Mouse (Mus musculus): ENCODE measurements around the gene Diexf.

The Diexf gene

DNA sequence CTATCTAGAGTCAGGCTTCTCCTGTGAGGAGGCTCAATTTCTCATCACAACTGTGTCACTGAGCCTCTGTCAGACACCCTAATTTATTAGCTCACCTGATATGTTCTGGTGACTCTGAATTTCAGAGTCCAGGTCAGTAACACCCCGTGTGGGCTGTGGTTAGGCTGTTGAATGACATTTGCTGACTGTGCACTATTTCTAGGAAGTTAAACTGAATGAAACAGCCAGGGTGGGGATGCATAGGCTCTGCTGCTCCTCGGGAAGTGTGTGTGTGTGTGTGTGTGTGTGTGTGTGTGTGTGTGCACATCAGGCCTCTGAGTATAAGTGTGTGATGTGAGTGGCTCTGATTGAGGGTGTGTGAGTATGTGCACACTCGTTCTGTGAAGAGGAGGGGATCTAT lies 8.6 kb upstream of the Diexf start:
- no peak for DNase-seq (ENCODE audit: low spot score in 2 of 2)

DNA sequence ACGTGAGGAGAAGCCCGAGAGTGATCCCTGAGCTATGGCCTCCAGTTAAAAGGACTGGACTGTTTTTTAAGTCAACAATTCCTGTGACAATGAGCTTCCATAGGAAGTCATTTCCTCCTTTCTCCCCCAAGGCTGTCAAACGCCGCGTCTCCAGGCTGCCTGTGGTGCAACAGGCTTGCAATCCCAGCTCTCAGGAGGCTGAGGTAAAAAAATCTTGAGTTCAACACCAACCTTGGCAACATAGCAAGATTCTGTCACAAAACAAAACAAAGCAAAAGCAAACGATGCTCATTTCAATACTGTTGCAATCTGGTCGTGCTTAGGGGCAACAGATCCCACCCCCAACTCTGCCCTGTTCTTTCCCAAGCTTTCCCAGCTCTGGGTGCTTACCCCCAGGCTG lies 8.0 kb upstream of the Diexf start:
- no peak for DNase-seq (ENCODE audit: low spot score in 2 of 2)

DNA sequence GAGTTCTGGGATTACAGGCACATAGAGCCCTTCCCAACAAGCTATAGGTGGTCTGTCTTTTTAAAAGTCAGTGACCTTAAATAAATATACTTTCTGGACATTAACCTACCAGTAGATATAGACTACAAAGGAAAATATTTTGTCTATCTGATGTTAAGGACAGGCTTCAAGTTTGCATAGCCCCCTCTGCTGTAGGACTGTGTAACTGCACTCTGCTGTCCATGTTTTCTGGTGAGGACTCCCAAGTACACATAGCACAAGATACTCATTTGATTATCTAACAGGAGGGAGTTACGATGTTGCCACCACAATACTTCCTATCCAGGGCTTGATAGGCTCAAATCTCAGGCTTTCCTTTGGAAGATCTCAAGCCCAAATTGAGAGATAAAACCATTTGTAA lies 3.7 kb upstream of the Diexf start:
- DNase-seq (ENCODE audit: low spot score in 2 of 2): no peak

DNA sequence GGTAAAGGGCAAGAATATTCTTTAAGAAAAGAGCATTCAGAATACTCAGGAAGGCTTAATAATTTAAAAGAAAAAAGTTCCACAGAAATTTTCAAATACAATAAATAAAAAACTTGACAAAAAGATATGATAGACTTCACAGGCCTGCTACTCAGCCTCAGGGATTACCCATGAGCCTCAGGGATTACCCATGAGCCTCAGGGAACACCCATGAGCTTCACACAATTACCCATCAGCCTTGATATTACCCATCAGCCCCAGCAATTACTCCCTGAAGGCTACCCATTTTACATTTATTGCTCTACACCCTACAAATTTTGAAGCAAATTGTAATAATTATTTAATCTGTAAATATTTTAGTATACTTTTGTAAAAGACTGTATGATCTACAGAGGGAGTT lies 2.3 kb upstream of the Diexf start:
- no peak for DNase-seq (ENCODE audit: low spot score in 2 of 2)

DNA sequence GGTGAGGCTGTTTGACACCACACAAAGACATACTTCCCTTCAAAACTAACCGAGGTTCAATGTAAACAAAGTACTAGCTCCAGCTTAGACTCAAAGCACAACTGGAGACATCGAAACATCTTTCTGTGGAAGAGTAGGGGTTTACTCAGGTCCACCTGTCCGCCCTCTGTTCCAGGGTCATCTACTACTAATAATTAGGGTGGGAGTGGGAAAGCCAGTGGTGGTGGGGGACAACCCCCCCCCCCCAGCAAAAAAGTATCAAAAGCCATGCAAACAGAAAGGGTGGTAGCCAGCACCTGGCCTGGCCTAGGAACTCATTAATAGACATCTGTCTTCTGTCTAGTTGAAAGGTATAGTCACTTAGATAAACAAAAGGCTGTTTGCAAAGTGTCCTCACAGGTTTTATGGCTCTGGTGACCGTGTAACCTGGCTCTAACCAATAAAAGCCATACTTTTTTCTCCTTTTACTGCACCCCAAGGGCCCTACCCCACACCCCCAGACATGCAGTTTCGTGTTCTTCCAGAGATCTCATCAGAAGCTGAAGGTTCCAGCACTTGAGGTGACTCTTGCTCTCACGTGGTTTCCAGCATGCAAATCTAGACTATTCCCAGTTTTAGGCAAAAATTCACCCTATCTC lies 1.4 kb upstream of the Diexf start:
- no peak for DNase-seq (ENCODE audit: low spot score in 2 of 2)

DNA sequence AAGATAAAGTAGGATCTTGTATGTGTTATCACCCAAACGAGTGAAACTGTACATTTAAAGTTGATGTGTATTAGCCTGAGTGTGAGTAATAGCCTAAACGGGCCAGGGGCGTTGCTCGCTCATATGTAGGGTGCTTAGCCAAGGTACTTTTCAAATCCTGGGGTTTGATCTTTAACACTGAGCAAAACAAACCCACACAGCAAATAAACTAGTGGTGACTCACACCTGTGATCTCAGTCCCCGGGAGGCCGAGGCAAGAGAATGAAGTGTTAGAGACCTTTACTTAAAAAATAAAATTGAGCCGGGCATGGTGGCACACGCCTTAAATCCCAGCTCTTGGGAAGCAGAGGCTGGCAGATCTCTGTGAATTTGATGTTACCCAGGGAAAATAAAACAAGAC lies 767 bp upstream of the Diexf start:
- DNase-seq (ENCODE audit: low spot score in 2 of 2): no peak

DNA sequence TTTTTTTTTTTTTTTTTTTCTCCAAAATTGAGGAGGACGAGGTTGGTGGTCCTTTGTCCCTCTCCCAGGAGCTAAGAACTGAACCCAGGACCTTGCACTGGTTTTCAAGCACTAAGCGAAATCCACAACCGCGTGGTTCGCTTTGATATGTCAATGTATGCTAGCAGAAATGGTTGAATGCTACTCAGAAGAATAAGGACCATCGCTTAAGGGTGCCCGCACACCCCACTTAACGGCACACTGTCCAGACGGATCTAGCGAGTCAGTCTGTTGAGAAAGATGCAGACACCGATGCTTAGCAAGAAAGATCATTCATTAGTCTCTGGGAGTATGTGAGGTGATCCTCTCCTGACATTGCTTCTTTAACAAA lies 369 bp upstream of the Diexf start:
- no peak for DNase-seq (ENCODE audit: low spot score in 2 of 2)

DNA sequence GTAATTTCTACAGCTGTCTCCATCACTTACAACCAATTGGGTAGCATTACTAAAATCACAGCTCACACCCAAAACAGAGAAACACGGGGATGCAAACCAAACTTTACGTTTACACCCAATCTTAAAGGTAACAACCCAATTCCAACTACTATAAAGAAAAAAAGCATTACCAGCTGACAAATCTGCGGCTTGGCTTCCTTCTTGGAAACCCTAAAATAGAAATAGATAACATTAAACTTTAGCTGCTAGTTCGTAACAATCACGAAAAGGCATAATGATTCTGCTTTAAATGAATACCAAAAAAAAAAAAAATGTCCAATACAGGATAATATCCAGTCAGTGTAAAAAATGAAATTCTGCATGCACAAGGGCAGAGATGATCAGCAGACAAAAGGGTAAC lies 751 bp downstream of the Diexf start:
- DNase-seq (ENCODE audit: low spot score in 2 of 2): no peak

DNA sequence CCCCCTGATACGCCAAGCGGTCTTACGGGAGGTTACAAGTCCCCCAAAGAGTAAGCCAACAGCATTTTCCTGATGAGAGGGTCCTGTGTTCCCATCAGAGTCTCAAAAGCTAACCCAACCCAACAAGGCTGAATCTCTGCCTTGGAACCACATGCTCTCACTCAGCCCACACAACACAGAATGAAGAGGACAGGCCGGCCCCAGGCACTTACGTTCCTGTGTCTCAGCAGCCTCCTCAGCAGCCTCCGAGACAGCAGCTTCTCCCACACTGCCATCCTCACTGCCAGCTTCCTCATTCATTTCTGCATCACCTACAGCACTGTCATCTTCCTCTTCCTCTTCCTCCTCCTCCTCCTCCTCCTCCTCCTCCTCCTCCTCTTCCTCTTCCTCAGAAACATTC lies 2.0 kb downstream of the Diexf start:
- DNase-seq (ENCODE audit: low spot score in 2 of 2): no peak

DNA sequence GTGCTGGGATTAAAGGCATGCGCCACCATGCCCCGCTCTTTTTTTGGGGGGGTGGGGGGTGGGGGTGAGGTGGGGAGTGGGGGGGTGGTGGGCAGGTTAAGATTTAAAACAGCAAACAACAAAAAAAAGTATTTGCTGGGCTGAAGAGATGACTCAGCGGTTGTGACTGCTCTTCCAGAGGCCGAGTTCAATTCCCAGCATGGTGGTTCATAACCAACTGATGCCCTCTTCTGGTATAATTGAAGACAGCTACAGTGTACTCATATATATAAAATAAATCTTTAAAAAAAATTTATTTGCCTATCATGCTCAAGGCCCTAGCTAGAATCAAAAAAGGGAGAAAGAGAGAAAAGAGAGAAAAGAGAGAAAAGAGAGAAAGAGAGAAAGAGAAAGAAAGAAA lies 4.2 kb downstream of the Diexf start:
- no peak for DNase-seq (ENCODE audit: low spot score in 2 of 2)

DNA sequence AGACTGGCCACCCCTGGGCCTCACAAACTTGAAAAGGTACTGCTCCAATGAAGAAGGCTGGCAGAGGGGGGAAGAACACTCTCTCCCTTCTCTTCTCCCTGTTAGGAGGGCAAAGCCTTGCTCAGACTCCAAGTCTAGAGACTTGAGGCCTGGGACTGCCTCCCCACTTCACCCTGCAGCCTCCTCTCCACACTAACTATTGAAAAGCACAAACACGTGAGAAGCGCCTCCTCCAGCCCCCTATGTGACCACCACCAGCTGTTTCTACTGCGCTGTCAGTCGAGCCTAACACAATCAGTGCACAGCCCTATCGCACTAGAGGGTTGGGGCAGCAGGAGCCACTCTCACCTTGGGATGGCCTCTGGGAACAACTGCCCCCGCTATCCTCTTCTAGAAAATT lies 6.8 kb downstream of the Diexf start:
- DNase-seq (ENCODE audit: low spot score in 2 of 2): no peak

DNA sequence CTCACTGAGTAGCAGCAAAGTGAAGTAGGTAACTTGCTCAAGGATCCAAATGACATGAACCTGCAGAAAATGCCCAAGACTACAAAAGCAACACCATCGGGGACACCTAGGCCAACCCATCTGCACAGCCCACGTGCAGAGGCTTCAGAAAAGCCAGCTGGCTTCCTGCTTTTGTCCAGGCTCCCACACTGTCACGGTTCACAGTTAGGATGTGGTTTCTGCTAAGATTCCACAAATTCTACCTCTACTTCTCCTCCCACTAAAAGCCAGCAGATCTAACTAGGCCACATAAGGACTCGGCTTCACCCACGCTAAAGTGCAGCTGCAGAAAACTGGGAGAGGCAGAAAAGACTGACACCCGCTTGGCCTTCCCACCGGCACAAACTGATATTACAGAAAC lies 7.3 kb downstream of the Diexf start:
- no peak for DNase-seq (ENCODE audit: low spot score in 2 of 2)

DNA sequence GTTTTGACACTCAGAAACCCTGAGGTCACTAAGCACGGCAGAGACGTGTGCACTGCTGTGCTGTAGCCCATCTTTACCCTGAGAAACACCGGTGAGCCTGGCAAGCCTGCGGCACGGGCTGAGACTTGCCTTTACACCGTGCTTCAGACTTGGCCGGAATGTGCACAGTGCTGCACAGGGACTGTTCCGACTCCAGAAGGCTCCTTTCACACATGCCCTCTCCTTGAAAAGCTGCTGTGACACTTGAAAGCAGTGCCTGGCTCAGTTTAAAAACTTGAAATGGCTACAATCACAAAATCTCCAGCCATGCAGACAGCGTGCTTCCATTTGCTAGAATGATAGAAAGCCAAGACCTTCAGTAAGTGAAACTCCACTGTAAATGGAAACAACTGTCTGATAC lies 18.0 kb downstream of the Diexf start:
- DNase-seq (ENCODE audit: low spot score in 2 of 2): no peak

DNA sequence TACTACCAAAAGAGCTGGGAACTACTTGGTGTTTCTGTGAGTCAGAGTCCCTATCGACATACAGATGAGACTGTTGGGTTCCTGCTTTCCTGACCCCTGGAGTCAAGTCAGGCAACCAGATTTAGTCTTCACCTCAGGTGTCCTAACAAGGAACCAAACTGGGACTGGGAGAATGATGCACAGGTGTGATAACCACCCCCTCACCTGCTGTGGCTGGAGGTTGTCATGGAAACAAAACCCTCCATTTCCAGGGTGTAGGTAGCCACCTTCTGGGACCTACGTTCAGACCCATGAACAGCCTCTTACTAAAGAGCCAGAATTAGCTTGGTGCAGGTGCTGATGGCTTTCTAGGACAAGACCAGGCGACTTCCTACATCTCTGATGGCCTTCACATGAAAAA lies 27.1 kb downstream of the Diexf start:
- no peak for DNase-seq (ENCODE audit: low spot score in 2 of 2)

DNA sequence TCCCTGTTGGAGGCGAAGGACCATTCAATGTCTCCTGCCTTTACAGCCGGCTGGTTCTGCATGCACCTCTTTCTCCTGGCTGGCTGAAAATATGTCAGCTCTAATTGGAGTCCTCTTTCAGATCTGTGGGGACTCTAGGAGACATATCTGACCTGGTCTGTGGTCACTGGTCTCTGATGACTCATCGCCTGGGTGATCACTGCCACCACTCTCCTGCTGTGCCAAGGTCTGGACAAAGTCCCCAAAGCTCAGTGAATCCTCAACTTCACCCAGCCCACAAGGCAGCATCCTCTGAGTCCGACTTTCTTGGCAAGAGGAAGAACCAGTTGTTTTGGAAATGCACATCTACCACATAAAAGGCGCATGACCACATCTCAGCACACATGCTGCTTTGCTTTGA lies 27.5 kb downstream of the Diexf start:
- no peak for DNase-seq (ENCODE audit: low spot score in 2 of 2)

DNA sequence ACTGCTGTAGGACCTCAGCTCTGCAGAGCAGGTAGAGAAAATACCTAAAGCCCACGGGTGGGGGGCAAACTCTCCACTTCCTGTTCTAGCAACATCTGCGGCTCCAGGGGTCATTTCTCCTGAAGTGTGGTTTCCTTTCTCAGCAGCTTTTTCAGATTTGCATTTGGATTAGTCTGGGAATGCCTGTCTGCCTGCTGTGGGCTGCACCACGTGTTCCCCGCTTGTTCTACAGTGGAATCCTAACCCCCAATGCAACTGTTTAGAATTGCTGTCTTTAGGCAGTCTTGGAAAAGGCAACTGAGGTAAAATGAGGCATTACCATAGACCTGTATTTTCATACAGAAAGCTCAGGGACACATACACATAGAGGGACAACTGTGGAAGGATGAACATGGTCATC lies 28.0 kb downstream of the Diexf start:
- no peak for DNase-seq (ENCODE audit: low spot score in 2 of 2)

DNA sequence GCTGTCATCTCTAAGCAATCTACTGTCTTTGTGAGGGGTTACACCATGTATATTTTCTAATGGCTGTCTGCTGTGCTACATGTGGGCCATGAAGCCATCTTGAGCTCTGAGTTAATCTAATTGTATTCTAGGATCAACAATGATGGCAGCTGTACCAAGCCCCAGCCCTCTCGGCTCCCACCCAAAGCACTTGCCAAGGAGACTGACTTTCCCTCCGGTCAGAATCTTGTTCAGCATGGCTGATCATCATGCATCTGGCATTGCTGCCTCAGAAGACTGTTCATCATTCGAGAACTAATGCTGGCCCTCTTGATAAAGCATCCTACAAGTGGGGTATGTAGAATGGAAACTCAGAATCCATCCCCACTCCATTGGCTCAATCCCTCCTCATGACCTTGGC lies 31.1 kb downstream of the Diexf start:
- DNase-seq (ENCODE audit: low spot score in 2 of 2): no peak

DNA sequence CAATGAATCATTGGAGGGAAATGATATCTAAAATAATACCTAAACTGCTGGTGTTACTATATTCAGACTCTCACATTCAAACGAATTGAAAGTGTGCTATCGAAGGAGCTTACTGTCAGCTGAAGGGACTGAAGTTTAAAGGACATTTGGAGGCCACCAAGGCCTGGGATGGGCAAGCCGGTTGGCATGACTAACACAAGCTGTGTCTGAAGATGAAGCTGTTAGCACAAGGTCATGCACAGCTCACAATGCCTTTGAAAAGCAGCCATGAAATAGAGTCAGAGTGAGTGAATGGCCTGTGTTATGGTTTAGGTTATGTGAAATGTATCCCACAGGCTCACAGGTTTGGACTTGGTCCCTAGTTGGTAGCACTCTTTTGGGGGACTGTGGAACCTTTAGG lies 36.5 kb downstream of the Diexf start:
- no peak for DNase-seq (ENCODE audit: low spot score in 2 of 2)

DNA sequence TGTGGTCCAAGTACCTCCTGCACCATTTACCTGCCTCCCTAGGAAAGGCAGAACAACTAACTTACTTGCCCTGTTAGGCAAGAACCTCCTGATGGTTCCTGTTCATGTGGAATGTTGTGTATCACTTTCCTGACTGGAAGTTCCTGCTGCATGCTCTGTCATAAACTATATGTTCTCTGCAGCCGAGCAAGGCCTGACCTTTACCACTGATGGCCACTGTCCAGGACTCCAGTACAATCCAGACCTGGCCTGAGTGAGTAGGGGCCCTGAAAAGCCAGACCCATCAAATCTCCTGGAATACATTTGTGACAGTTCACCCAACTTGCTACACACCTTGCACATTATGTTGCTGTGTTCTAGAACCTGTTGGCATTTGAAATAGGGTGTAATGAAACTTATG lies 37.3 kb downstream of the Diexf start:
- no peak for DNase-seq (ENCODE audit: low spot score in 2 of 2)

DNA sequence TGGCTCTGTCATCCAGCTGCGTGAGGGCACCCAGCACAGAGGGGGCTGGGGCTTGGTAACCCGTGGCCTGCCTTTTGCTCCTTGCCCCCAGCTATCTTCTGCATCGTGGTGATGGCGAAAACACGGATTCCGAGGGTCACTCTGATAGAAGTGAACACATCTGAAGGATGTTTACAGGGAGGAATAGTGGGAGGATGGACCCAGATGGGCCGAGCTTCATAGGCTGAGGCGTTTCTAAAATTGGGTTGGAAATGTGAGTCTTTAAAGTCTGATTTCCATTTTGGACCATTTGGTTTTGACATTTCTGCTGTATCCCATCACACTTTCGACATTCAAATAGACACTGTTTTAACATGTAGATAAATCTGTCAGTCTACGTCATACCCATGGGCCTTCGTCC lies 39.2 kb downstream of the Diexf start:
- DNase-seq (ENCODE audit: low spot score in 2 of 2): no peak

DNA sequence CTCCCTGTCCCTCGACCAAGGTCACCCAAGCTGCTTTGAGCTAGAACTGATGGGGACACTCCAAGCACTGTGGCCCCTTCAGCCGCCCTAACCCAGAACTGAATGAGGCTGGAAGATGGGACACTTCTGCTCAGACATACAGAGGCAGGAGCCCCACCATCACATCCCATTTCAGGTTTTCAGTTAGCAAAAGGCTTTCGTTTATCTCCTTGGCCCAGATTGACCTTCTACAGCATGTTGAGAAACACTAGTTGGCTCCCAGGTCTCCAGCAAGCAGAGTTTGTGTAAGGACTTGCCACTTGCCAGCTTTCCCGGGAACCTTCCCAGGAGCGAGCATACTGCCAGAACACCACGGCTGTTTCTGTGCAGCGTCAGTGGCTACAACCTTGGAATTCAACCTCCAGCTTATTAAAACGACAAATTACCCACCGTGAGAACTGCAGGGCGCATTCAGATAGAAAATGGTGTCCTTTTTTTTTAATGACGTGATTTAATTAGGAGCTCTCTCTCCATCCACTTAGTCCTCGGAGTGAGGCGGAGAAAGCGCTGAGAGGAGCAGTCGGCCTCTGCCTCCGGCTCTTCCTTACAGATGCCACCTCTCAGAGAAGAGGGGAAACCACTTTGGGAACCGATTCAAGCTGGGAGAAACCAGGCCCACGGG lies 39.7 kb downstream of the Diexf start:
- peak in 1 of 2 experiments; percentile 41 for DNase-seq (ENCODE audit: low spot score in 2 of 2)

DNA sequence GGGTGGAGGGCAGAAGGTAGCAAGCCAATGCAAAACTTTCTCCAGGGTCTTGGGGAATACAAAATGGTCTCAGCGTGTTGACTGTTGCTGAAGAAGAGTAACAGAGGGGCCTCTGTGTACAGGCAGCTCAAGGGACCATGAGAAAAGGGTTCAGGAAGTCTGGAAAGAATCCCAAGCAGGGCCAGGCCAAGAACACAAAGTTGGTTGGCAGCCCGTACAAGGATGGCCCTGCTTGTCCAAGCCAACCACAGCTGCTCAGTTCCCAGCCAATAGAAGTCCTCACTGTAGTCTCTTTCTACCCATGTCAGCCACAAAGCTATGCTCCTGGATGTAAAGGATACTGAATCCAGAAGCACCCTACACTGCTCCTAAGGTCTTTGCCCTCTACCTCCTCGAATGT lies 40.4 kb downstream of the Diexf start:
- DNase-seq (ENCODE audit: low spot score in 2 of 2): no peak

DNA sequence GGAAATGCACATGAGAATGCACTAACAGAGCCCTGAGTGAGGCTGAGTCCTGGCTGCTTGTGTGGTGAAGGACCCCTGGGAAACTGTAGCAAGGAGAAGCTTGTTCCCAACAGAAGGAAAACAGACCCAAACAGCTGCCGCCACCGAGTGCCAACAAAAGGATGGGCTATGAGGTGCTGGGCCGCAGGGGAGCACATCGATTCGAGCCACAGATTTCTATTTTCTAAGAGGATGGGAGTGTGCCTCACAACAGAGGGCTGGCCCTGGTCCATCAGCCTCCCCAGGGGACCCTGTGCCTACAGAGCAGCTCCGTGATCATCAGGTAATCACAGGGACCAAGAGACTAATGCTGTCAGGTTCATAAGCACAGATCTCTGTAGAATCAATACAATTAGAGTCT lies 40.9 kb downstream of the Diexf start:
- no peak for DNase-seq (ENCODE audit: low spot score in 2 of 2)

DNA sequence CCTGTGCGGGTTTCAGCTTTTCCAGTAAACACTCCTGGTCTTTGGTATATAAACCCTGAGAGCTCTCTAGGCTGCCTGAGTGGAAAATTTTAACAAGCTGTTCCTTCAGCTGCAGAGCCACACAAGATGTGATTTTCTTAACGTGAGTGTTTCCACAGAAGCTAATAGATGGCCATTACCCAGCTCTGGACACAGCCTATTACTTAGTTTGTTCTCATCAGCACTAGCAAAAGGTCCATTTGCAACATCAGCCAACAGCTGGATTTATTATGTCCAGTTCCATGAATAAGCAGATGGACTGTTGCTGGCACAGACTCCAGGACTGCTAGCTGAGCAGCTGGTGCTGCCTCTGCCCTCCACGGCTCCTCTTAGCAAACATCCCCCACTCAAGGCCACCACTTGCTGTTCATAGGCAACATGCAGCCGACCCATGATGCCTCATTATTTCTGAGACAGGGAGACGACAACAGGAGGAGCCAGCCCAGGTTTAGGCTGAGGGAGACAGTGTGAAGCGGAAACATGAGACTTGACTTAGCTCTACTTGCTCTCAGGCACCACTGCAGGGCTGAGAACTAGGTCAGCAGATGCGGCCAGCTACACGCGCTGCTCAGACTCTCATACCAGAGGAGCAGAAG lies 43.1 kb downstream of the Diexf start:
- DNase-seq (ENCODE audit: low spot score in 2 of 2): peak in 1 of 2 experiments; percentile 37
